In genomic region chr16:29749167-29749566, GRCm38 (mm10) we compare ENCODE assay signal across 27 mouse cellular contexts.
DNase-seq lines count a peak whose midpoint lies in the region; ATAC-seq and TF ChIP-seq lines count a peak whose summit lies in the region.
"Had no signal": no experiment of that assay in that cellular context is flagged by ENCODE, and none has a peak within 500 bp of the region (broad histone marks: within the 10 kb centered on the region; RNA-seq: fewer than 3 reads in every experiment).

No protein-coding gene starts in this region.

- 37% methylated on average over 5 of the region's 5 CpGs for WGBS in kidney, postnatal 0 days
- 37% methylated on average over 5 of the region's 5 CpGs for WGBS in kidney, embryonic 15.5 days
- 42% methylated on average over 5 of the region's 5 CpGs for WGBS in limb, embryonic 12.5 days
- WGBS in midbrain, embryonic 15.5 days: 78% methylated on average over 5 of the region's 5 CpGs

- H3K27ac ChIP-seq in kidney, postnatal 0 days: no peak overlapping the region
- no peak overlapping the region for H3K27ac ChIP-seq in kidney, embryonic 15.5 days
- H3K27ac ChIP-seq in limb, embryonic 12.5 days: peak overlapping the region; percentile 31; the same call in 1 of the 2 replicates
- H3K27ac ChIP-seq in midbrain, embryonic 15.5 days: no peak overlapping the region
- H3K27ac ChIP-seq: embryonic facial prominence, embryonic 15.5 days; heart, embryonic 15.5 days; hindbrain, embryonic 10.5 days; hindbrain, embryonic 13.5 days had no signal

- no peaks in the 10 kb centered on the region for H3K27me3 ChIP-seq in kidney, postnatal 0 days (ENCODE audit: insufficient read depth, low read length)
- no peaks in the 10 kb centered on the region for H3K27me3 ChIP-seq in kidney, embryonic 15.5 days
- H3K27me3 ChIP-seq in limb, embryonic 12.5 days: no peaks in the 10 kb centered on the region
- no peaks in the 10 kb centered on the region for H3K27me3 ChIP-seq in midbrain, embryonic 15.5 days (replicated peaks)
- H3K27me3 ChIP-seq: embryonic facial prominence, embryonic 15.5 days; Patski had no signal

- H3K9ac ChIP-seq in kidney, postnatal 0 days (ENCODE audit: low read depth, low read length): no peak overlapping the region
- no peak overlapping the region for H3K9ac ChIP-seq in kidney, embryonic 15.5 days
- no peak overlapping the region for H3K9ac ChIP-seq in limb, embryonic 12.5 days (replicated peaks)
- no peak overlapping the region for H3K9ac ChIP-seq in midbrain, embryonic 15.5 days
- H3K9ac ChIP-seq: embryonic facial prominence, embryonic 15.5 days; forebrain, postnatal 0 days; heart, embryonic 12.5 days; heart, embryonic 15.5 days; hindbrain, embryonic 13.5 days had no signal

- H3K4me1 ChIP-seq in kidney, postnatal 0 days (replicated peaks; ENCODE audit: insufficient read depth, low read length): no peaks in the 10 kb centered on the region
- 0 out of 2 replicates have a peak, but pooled peaks cover 3% of the 10 kb centered on the region for H3K4me1 ChIP-seq in kidney, embryonic 15.5 days
- peaks cover 26% of the 10 kb centered on the region for H3K4me1 ChIP-seq in limb, embryonic 12.5 days (replicated peaks)
- H3K4me1 ChIP-seq in midbrain, embryonic 15.5 days: no peaks in the 10 kb centered on the region
- H3K4me1 ChIP-seq: heart, embryonic 12.5 days; hindbrain, embryonic 10.5 days; hindbrain, embryonic 13.5 days had no signal

- no peaks in the 10 kb centered on the region for H3K9me3 ChIP-seq in kidney, postnatal 0 days (replicated peaks; ENCODE audit: low read length)
- no peaks in the 10 kb centered on the region for H3K9me3 ChIP-seq in kidney, embryonic 15.5 days (replicated peaks)
- peaks cover 4% of the 10 kb centered on the region; the same call in 1 of the 2 replicates for H3K9me3 ChIP-seq in limb, embryonic 12.5 days
- no peaks in the 10 kb centered on the region for H3K9me3 ChIP-seq in midbrain, embryonic 15.5 days
- H3K9me3 ChIP-seq: embryonic facial prominence, embryonic 15.5 days; heart, embryonic 12.5 days; heart, embryonic 15.5 days; hindbrain, embryonic 13.5 days had no signal

- no peak for TF ChIP-seq CTCF in kidney, postnatal 0 days (IDR thresholded peaks at IDR 0.05; ENCODE audit: low read depth)

- DNase-seq in embryo, embryonic 11 days: peak; percentile 27
- no peak for DNase-seq in embryo, embryonic 9.5 days (ENCODE audit: extremely low spot score)
- peak; percentile 65 for DNase-seq in kidney, postnatal 0 days (ENCODE audit: low spot score)
- peak; percentile 68 for DNase-seq in mesoderm, embryonic 11.5 days (ENCODE audit: low read depth, low spot score)
- DNase-seq: adrenal gland, postnatal 10 days; B cell, adult 2 months; cerebellum, adult 11 months; cerebellum, adult 2 months; cerebellum, adult 9-11 months; cerebellum, postnatal 25 days; forebrain, postnatal 0 days; gastrocnemius, postnatal 25 days; heart, adult 18-20 months; heart, postnatal 10 days; heart, postnatal 36 days had no signal

- no peaks in the 10 kb centered on the region for H3K36me3 ChIP-seq in kidney, postnatal 0 days (ENCODE audit: insufficient read depth, low read length)
- H3K36me3 ChIP-seq in kidney, embryonic 15.5 days: no peaks in the 10 kb centered on the region
- H3K36me3 ChIP-seq in limb, embryonic 12.5 days: no peaks in the 10 kb centered on the region
- no peaks in the 10 kb centered on the region for H3K36me3 ChIP-seq in midbrain, embryonic 15.5 days (replicated peaks)
- H3K36me3 ChIP-seq: embryonic facial prominence, embryonic 15.5 days; G1E; heart, embryonic 12.5 days; heart, embryonic 15.5 days; hindbrain, embryonic 10.5 days; hindbrain, embryonic 13.5 days had no signal

- H3K4me2 ChIP-seq in kidney, postnatal 0 days (ENCODE audit: low read length): no peak overlapping the region
- no peak overlapping the region for H3K4me2 ChIP-seq in kidney, embryonic 15.5 days
- H3K4me2 ChIP-seq in limb, embryonic 12.5 days: no peak overlapping the region
- no peak overlapping the region for H3K4me2 ChIP-seq in midbrain, embryonic 15.5 days
- H3K4me2 ChIP-seq: embryonic facial prominence, embryonic 15.5 days; heart, embryonic 12.5 days; heart, embryonic 15.5 days; hindbrain, embryonic 13.5 days had no signal

- no peak overlapping the region for H3K4me3 ChIP-seq in kidney, postnatal 0 days (replicated peaks; ENCODE audit: low read depth, low read length)
- H3K4me3 ChIP-seq in kidney, embryonic 15.5 days (replicated peaks): no peak overlapping the region
- no peak overlapping the region for H3K4me3 ChIP-seq in limb, embryonic 12.5 days (replicated peaks)
- H3K4me3 ChIP-seq in midbrain, embryonic 15.5 days: no peak overlapping the region
- H3K4me3 ChIP-seq: embryonic facial prominence, embryonic 15.5 days; heart, embryonic 12.5 days; heart, embryonic 15.5 days; hindbrain, embryonic 10.5 days; hindbrain, embryonic 13.5 days had no signal

- no peak; the same call in 1 of the 2 replicates for ATAC-seq in kidney, postnatal 0 days (replicated peaks; ENCODE audit: low FRiP score, low read depth)
- no peak for ATAC-seq in kidney, embryonic 15.5 days (replicated peaks; ENCODE audit: low FRiP score)
- ATAC-seq in limb, embryonic 12.5 days (ENCODE audit: insufficient number of reproducible peaks, insufficient read depth, low FRiP score, low TSS enrichment, low read depth): peak; percentile 72; the same call in 1 of the 2 replicates
- ATAC-seq in midbrain, embryonic 15.5 days (replicated peaks): no peak
- ATAC-seq: forebrain, embryonic 14.5 days; forebrain, postnatal 0 days; hindbrain, embryonic 16.5 days; Patski had no signal
